Mouse (Mus musculus): ENCODE data around the gene Grin2a.

GRCm38 (mm10) chr16:9749661-9750060, 245.7 kb downstream of the Grin2a start:
- TF ChIP-seq CTCF (IDR thresholded peaks at IDR 0.05; ENCODE audit: extremely low read depth, insufficient read depth, low read length) (no peak), POLR2A (IDR thresholded peaks at IDR 0.05; ENCODE audit: extremely low read depth, insufficient read depth, low read length) (no peak)
